14 mouse cellular contexts compared by ENCODE assay signal in genomic region chr2:149832301-149832700, GRCm38 (mm10). TPM values are rescaled to one million over a fixed set of nuclear protein-coding genes. Genes with fewer than 3 reads are reported as not detected.
DNase-seq lines count a peak whose midpoint lies in the region; ATAC-seq and TF ChIP-seq lines count a peak whose summit lies in the region.
"Had no signal": no experiment of that assay in that cellular context is flagged by ENCODE, and none has a peak within 500 bp of the region (broad histone marks: within the 10 kb centered on the region; RNA-seq: fewer than 3 reads in every experiment).

No protein-coding gene starts in this region.

- ATAC-seq in heart, postnatal 0 days (ENCODE audit: insufficient read depth, low read depth) = no peak
- no peak for ATAC-seq in embryonic facial prominence, embryonic 14.5 days (ENCODE audit: low read depth)
- ATAC-seq in hindbrain, embryonic 11.5 days (ENCODE audit: low FRiP score) = no peak
- ATAC-seq in midbrain, embryonic 14.5 days (ENCODE audit: low FRiP score, low TSS enrichment) = no peak

- WGBS in heart, postnatal 0 days = 12% methylated on average over 5 of the region's 5 CpGs
- 11% methylated on average over 5 of the region's 5 CpGs for WGBS in embryonic facial prominence, embryonic 14.5 days
- WGBS in hindbrain, embryonic 11.5 days = 4% methylated on average over 5 of the region's 5 CpGs
- WGBS in midbrain, embryonic 14.5 days = 10% methylated on average over 5 of the region's 5 CpGs

- DNase-seq in heart, postnatal 0 days (ENCODE audit: low spot score) = no peak
- no peak for DNase-seq in heart, postnatal 10 days
- DNase-seq in embryonic facial prominence, embryonic 14.5 days (ENCODE audit: low spot score) = no peak
- DNase-seq in hindbrain, embryonic 11.5 days (ENCODE audit: low spot score) = peak; percentile 18
- no peak for DNase-seq in midbrain, embryonic 14.5 days
- no peak for DNase-seq in layer of hippocampus, postnatal 25 days (ENCODE audit: extremely low spot score in 1 of 2, low spot score in 1 of 2)
- no peak for DNase-seq in T-cell, adult 2 months (ENCODE audit: low spot score)
- no peak for DNase-seq in kidney, postnatal 10 days
- DNase-seq: adrenal gland, postnatal 14 days; thymus, postnatal 14 days had no signal

- H3K4me1 ChIP-seq in heart, postnatal 0 days (ENCODE audit: control insufficient read depth, insufficient read depth) = peaks cover 12% of the 10 kb centered on the region
- no peaks in the 10 kb centered on the region for H3K4me1 ChIP-seq in embryonic facial prominence, embryonic 14.5 days (ENCODE audit: control insufficient read depth, insufficient read depth, low read length)
- H3K4me1 ChIP-seq in hindbrain, embryonic 11.5 days (replicated peaks; ENCODE audit: control insufficient read depth, insufficient read depth, low read length) = no peaks in the 10 kb centered on the region
- H3K4me1 ChIP-seq in midbrain, embryonic 14.5 days (ENCODE audit: control insufficient read depth, insufficient read depth, low read length) = peaks cover 10% of the 10 kb centered on the region; the same call in 1 of the 2 replicates

- no peak overlapping the region for H3K4me3 ChIP-seq in heart, postnatal 0 days (ENCODE audit: low read depth, low read length)
- peak overlapping the region; percentile 55 for H3K4me3 ChIP-seq in embryonic facial prominence, embryonic 14.5 days (ENCODE audit: low read depth, low read length)
- H3K4me3 ChIP-seq in hindbrain, embryonic 11.5 days (ENCODE audit: low read depth, low read length) = 0 out of 2 replicates have a peak overlapping the region, but pooled peaks have one; percentile 60
- H3K4me3 ChIP-seq in midbrain, embryonic 14.5 days (replicated peaks; ENCODE audit: low read depth, low read length) = peak overlapping the region; percentile 65

- H3K27me3 ChIP-seq in heart, postnatal 0 days (ENCODE audit: control insufficient read depth, insufficient read depth, low read length) = peaks cover 44% of the 10 kb centered on the region
- H3K27me3 ChIP-seq in embryonic facial prominence, embryonic 14.5 days (replicated peaks; ENCODE audit: control insufficient read depth, insufficient read depth, low read length) = peaks cover 47% of the 10 kb centered on the region
- peaks cover 21% of the 10 kb centered on the region for H3K27me3 ChIP-seq in hindbrain, embryonic 11.5 days (ENCODE audit: control insufficient read depth, insufficient read depth, low read length)
- H3K27me3 ChIP-seq in midbrain, embryonic 14.5 days (ENCODE audit: control insufficient read depth, insufficient read depth, low read length) = peaks cover 19% of the 10 kb centered on the region

- no peak for TF ChIP-seq CTCF in heart, postnatal 0 days (IDR thresholded peaks at IDR 0.05; ENCODE audit: low read depth)

- H3K9me3 ChIP-seq in heart, postnatal 0 days (replicated peaks; ENCODE audit: control insufficient read depth, low read length) = no peaks in the 10 kb centered on the region
- no peaks in the 10 kb centered on the region for H3K9me3 ChIP-seq in embryonic facial prominence, embryonic 14.5 days (ENCODE audit: control insufficient read depth, low read length)
- H3K9me3 ChIP-seq in hindbrain, embryonic 11.5 days (ENCODE audit: control insufficient read depth, low read length) = no peaks in the 10 kb centered on the region
- H3K9me3 ChIP-seq in midbrain, embryonic 14.5 days (ENCODE audit: control insufficient read depth, low read length) = no peaks in the 10 kb centered on the region

- peak overlapping the region; percentile 78 for H3K4me2 ChIP-seq in heart, postnatal 0 days (ENCODE audit: low read depth, low read length)
- H3K4me2 ChIP-seq in embryonic facial prominence, embryonic 14.5 days (ENCODE audit: low read depth, low read length) = peak overlapping the region; percentile 96
- peak overlapping the region; percentile 97 for H3K4me2 ChIP-seq in hindbrain, embryonic 11.5 days (replicated peaks; ENCODE audit: low read depth, low read length)
- H3K4me2 ChIP-seq in midbrain, embryonic 14.5 days (ENCODE audit: low read length) = peak overlapping the region; percentile 98

- no peak overlapping the region for H3K27ac ChIP-seq in heart, postnatal 0 days (ENCODE audit: low read depth)
- H3K27ac ChIP-seq in embryonic facial prominence, embryonic 14.5 days (replicated peaks; ENCODE audit: low read depth, low read length) = no peak overlapping the region
- no peak overlapping the region for H3K27ac ChIP-seq in hindbrain, embryonic 11.5 days (ENCODE audit: low read depth, low read length)
- H3K27ac ChIP-seq in midbrain, embryonic 14.5 days (replicated peaks; ENCODE audit: low read depth, low read length) = no peak overlapping the region

- H3K36me3 ChIP-seq in heart, postnatal 0 days (replicated peaks; ENCODE audit: control insufficient read depth, insufficient read depth, low read length) = no peaks in the 10 kb centered on the region
- no peaks in the 10 kb centered on the region for H3K36me3 ChIP-seq in embryonic facial prominence, embryonic 14.5 days (ENCODE audit: control insufficient read depth, insufficient read depth, low read length)
- no peaks in the 10 kb centered on the region for H3K36me3 ChIP-seq in hindbrain, embryonic 11.5 days (ENCODE audit: control insufficient read depth, insufficient read depth, low read length)
- no peaks in the 10 kb centered on the region for H3K36me3 ChIP-seq in midbrain, embryonic 14.5 days (ENCODE audit: control insufficient read depth, insufficient read depth, low read length)

- H3K9ac ChIP-seq in heart, postnatal 0 days (replicated peaks; ENCODE audit: low read depth, low read length) = no peak overlapping the region
- H3K9ac ChIP-seq in embryonic facial prominence, embryonic 14.5 days (ENCODE audit: low read depth, low read length) = no peak overlapping the region
- no peak overlapping the region for H3K9ac ChIP-seq in hindbrain, embryonic 11.5 days (ENCODE audit: low read depth, low read length)
- H3K9ac ChIP-seq in midbrain, embryonic 14.5 days (replicated peaks; ENCODE audit: low read length) = 0 out of 2 replicates have a peak overlapping the region, but pooled peaks have one; percentile 16

- TF ChIP-seq EP300 in heart, postnatal 0 days (IDR thresholded peaks at IDR 0.05; ENCODE audit: low read depth) = no peak

- intact Hi-C loops in heart, postnatal 10 days (cut with DNase I) = no loop called here

RNA-seq across cellular contexts. Expression of gene C530025M09Rik, which starts 1.3 kb away (rescaled TPM):
- total RNA-seq in heart, postnatal 0 days (2014; rRNA removed; ENCODE audit: low replicate concordance) = not detected in 2 replicates
- polyA plus RNA-seq in heart, postnatal 0 days (2015; fragmentation: Nextera tagmentation; extraction: Ambion mirVana) = not detected in 2 replicates
- not detected for total RNA-seq in heart, postnatal 10 days (2021)
- not detected in 2 replicates for polyA plus RNA-seq in embryonic facial prominence, embryonic 14.5 days (2014; fragmentation: Nextera tagmentation; extraction: Ambion mirVana)
- 0.36 and 0.53 TPM in 2 replicates for polyA plus RNA-seq in hindbrain, embryonic 11.5 days (2014; fragmentation: Nextera tagmentation; extraction: Ambion mirVana)
- polyA plus RNA-seq in midbrain, embryonic 14.5 days (2014; fragmentation: Nextera tagmentation; extraction: Ambion mirVana) = 0.57 and 1.0 TPM in 2 replicates
- under 1 TPM; 0.42 to 0.56 TPM for total RNA-seq in layer of hippocampus, postnatal 25 days (2021)
- total RNA-seq: adrenal gland, postnatal 14 days; ES-E14; megakaryocyte progenitor cell, adult 5-6 weeks had no signal
- polyA plus RNA-seq: embryonic facial prominence, embryonic 11.5 days; heart, embryonic 16.5 days had no signal

RNA-seq across cellular contexts. Expression of gene Syndig1, which starts 3.3 kb away (rescaled TPM):
- 1.5 and 1.9 TPM in 2 replicates for total RNA-seq in heart, postnatal 0 days (2014; rRNA removed; ENCODE audit: low replicate concordance)
- 0.51 and 0.82 TPM in 2 replicates for polyA plus RNA-seq in heart, postnatal 0 days (2015; fragmentation: Nextera tagmentation; extraction: Ambion mirVana)
- under 1 TPM; 0.20 to 0.29 TPM for total RNA-seq in heart, postnatal 10 days (2021)
- 6.9 and 7.4 TPM in 2 replicates for polyA plus RNA-seq in embryonic facial prominence, embryonic 14.5 days (2014; fragmentation: Nextera tagmentation; extraction: Ambion mirVana)
- 8.9 and 11.8 TPM in 2 replicates for polyA plus RNA-seq in hindbrain, embryonic 11.5 days (2014; fragmentation: Nextera tagmentation; extraction: Ambion mirVana)
- polyA plus RNA-seq in midbrain, embryonic 14.5 days (2014; fragmentation: Nextera tagmentation; extraction: Ambion mirVana) = 19.5 and 22.4 TPM in 2 replicates
- total RNA-seq in layer of hippocampus, postnatal 25 days (2021) = 10 to 100 TPM; 40.4 to 42.1 TPM
- total RNA-seq: megakaryocyte progenitor cell, adult 5-6 weeks had no signal
